Mouse (Mus musculus) liver, adult 2 months (tissue): ENCODE results near the gene Dsel.

Experiments
- CTCF ChIP-seq: fragments of 200-500 bp; IDR thresholded peaks from 2 replicates; pipeline ENCODE4 v1.5.1; 2011; ENCODE audit warnings: low read depth, low read length, control low read depth
- POLR2A ChIP-seq: fragments of 200-500 bp; IDR thresholded peaks from 2 replicates; pipeline ENCODE4 v1.6.1; 2011; ENCODE audit warnings: low read length, control low read depth; ENCODE audit not compliant: insufficient read depth; ENCODE audit errors: extremely low read depth

- no peak for TF ChIP-seq CTCF
- no peak for TF ChIP-seq POLR2A
These were observed 6.9 kb downstream of the Dsel start for GRCm38 (mm10) chr1:111857852-111858251.
